9 mouse cellular contexts compared by ENCODE assay signal in genomic region chr1:55160831-55161638, GRCm38 (mm10). TPM values are rescaled to one million over a fixed set of nuclear protein-coding genes. Genes with fewer than 3 reads are reported as not detected.
DNase-seq lines count a peak whose midpoint lies in the region; ATAC-seq lines count a peak whose summit lies in the region.
"Had no signal": no experiment of that assay in that cellular context is flagged by ENCODE, and none has a peak within 500 bp of the region (broad histone marks: within the 10 kb centered on the region; RNA-seq: fewer than 3 reads in every experiment).

No protein-coding gene starts in this region.

- H3K9me3 ChIP-seq in forebrain, embryonic 13.5 days (replicated peaks) = no peaks in the 10 kb centered on the region
- no peaks in the 10 kb centered on the region for H3K9me3 ChIP-seq in forebrain, embryonic 12.5 days
- H3K9me3 ChIP-seq in kidney, embryonic 15.5 days (replicated peaks) = no peaks in the 10 kb centered on the region

- H3K4me3 ChIP-seq in forebrain, embryonic 13.5 days = no peak overlapping the region
- no peak overlapping the region for H3K4me3 ChIP-seq in forebrain, embryonic 12.5 days (replicated peaks)
- no peak overlapping the region for H3K4me3 ChIP-seq in kidney, embryonic 15.5 days (replicated peaks)

- 73% methylated on average over 17 of the region's 17 CpGs for WGBS in forebrain, embryonic 13.5 days
- WGBS in forebrain, embryonic 12.5 days = 95% methylated on average over 17 of the region's 17 CpGs
- 91% methylated on average over 17 of the region's 17 CpGs for WGBS in kidney, embryonic 15.5 days

- peak; percentile 70 for ATAC-seq in forebrain, embryonic 13.5 days
- ATAC-seq in forebrain, embryonic 12.5 days (ENCODE audit: low FRiP score) = no peak
- ATAC-seq in kidney, embryonic 15.5 days (replicated peaks; ENCODE audit: low FRiP score) = no peak

- DNase-seq in adrenal gland, adult 18-20 months (ENCODE audit: low spot score in 2 of 2) = peak; percentile 44 to 60
- DNase-seq in fibroblast of lung, adult 2 months (ENCODE audit: low read depth) = peak; percentile 94
- peak; percentile 70 to 82 for DNase-seq in left cerebral cortex, adult 9 months (ENCODE audit: low spot score in 2 of 2)
- DNase-seq in c-Kit-positive CD71-positive TER-119-positive erythroid progenitor cells, embryonic 14.5 days (ENCODE audit: low spot score) = no peak
- DNase-seq in thymus, postnatal 14 days = no peak

- 0 out of 2 replicates have a peak, but pooled peaks cover 3% of the 10 kb centered on the region for H3K4me1 ChIP-seq in forebrain, embryonic 13.5 days
- no peaks in the 10 kb centered on the region for H3K4me1 ChIP-seq in forebrain, embryonic 12.5 days
- no peaks in the 10 kb centered on the region for H3K4me1 ChIP-seq in kidney, embryonic 15.5 days

- H3K27ac ChIP-seq in forebrain, embryonic 13.5 days = peak overlapping the region; percentile 45
- H3K27ac ChIP-seq in forebrain, embryonic 12.5 days = no peak overlapping the region
- H3K27ac ChIP-seq in kidney, embryonic 15.5 days = no peak overlapping the region
- H3K27ac ChIP-seq: liver, embryonic 14.5 days had no signal

- H3K4me2 ChIP-seq in forebrain, embryonic 13.5 days = no peak overlapping the region
- no peak overlapping the region for H3K4me2 ChIP-seq in forebrain, embryonic 12.5 days
- H3K4me2 ChIP-seq in kidney, embryonic 15.5 days = no peak overlapping the region

- peaks cover 28% of the 10 kb centered on the region for H3K36me3 ChIP-seq in forebrain, embryonic 13.5 days (ENCODE audit: poor library complexity, severe bottlenecking)
- H3K36me3 ChIP-seq in forebrain, embryonic 12.5 days (replicated peaks) = peaks cover 21% of the 10 kb centered on the region
- H3K36me3 ChIP-seq in kidney, embryonic 15.5 days = peaks cover 34% of the 10 kb centered on the region

- H3K27me3 ChIP-seq in forebrain, embryonic 13.5 days = no peaks in the 10 kb centered on the region
- H3K27me3 ChIP-seq in forebrain, embryonic 12.5 days = no peaks in the 10 kb centered on the region
- no peaks in the 10 kb centered on the region for H3K27me3 ChIP-seq in kidney, embryonic 15.5 days

- no peak overlapping the region for H3K9ac ChIP-seq in forebrain, embryonic 13.5 days
- no peak overlapping the region for H3K9ac ChIP-seq in forebrain, embryonic 12.5 days
- no peak overlapping the region for H3K9ac ChIP-seq in kidney, embryonic 15.5 days
- H3K9ac ChIP-seq: liver, embryonic 14.5 days had no signal

RNA-seq across cellular contexts. Expression of gene Mob4, which starts 30.0 kb away (rescaled TPM):
- polyA plus RNA-seq in forebrain, embryonic 13.5 days (2015; fragmentation: Nextera tagmentation; extraction: Ambion mirVana) = 191 and 198 TPM in 2 replicates
- 148 and 157 TPM in 2 replicates for polyA plus RNA-seq in forebrain, embryonic 12.5 days (2016; fragmentation: Nextera tagmentation; extraction: Ambion mirVana)
- 100 to 1,000 TPM; 230 to 477 TPM for total RNA-seq in adrenal gland, adult 18-20 months (2021)
- polyA plus RNA-seq in kidney, embryonic 15.5 days (2015; fragmentation: Nextera tagmentation; extraction: Ambion mirVana) = 143 and 146 TPM in 2 replicates

Comparison
In these comparisons a context has a peak if more than half of its experiments do, and no peak if none do; other contexts are left out.
1. DNase-seq: peak in adrenal gland, adult 18-20 months (2 of 2), fibroblast of lung, adult 2 months (single experiment) and left cerebral cortex, adult 9 months (2 of 2); none in c-Kit-positive CD71-positive TER-119-positive erythroid progenitor cells, embryonic 14.5 days (single experiment) and thymus, postnatal 14 days (single experiment).